Mouse (Mus musculus): ENCODE measurements around the gene Stat3. TPM values are rescaled to one million over a fixed set of nuclear protein-coding genes. Genes with fewer than 3 reads are reported as not detected.

The Stat3 gene
- polyA plus RNA-seq, 1 experiment from 2014 or later = 60.0 TPM

- WGBS = 68% methylated on average over 12 of the region's 12 CpGs
- Histone ChIP-seq H3K27me3 (replicated peaks) (no peaks in the 10 kb centered on the region), H3K9me3 (replicated peaks) (peaks cover 4% of the 10 kb centered on the region), H3K27ac (ENCODE audit: poor library complexity, severe bottlenecking) (peak overlapping the region; percentile 2; the same call in 1 of the 2 replicates), H3K4me2 (no peak overlapping the region), H3K36me3 (peaks cover 3% of the 10 kb centered on the region), H3K9ac (no peak overlapping the region), H3K4me1 (replicated peaks) (peaks cover 20% of the 10 kb centered on the region), H3K4me3 (no peak overlapping the region)
- no peak for ATAC-seq (ENCODE audit: insufficient number of reproducible peaks, low FRiP score)
Measured at GRCm38 (mm10) chr11:100840866-100841265, 98.5 kb downstream of the Stat3 start.

DNA sequence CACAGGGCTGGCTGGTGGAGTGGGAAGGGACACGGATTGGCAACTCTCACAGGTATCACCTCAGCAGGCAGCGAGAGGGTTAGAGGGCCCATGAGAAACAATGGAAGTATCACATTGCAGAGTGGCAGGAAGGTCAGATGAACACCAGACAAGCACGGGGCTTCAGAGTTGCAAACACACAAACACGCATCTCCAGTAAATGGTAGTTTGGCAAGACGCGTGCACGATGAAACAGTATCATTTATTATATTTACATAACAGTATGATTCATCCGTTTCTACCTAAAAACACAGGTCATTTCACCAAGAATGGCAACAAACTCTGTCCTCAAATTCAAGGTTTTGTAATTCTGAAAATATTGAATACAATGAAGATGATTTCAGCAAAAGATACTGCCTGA, 99.8 kb downstream of the Stat3 start:
- Histone ChIP-seq H3K27me3 (replicated peaks) (no peaks in the 10 kb centered on the region), H3K9me3 (replicated peaks) (peaks cover 4% of the 10 kb centered on the region), H3K36me3 (peaks cover 3% of the 10 kb centered on the region), H3K4me3 (no peak overlapping the region), H3K27ac (ENCODE audit: poor library complexity, severe bottlenecking) (peak overlapping the region; percentile 47; the same call in 1 of the 2 replicates), H3K4me2 (no peak overlapping the region), H3K4me1 (replicated peaks) (peaks cover 16% of the 10 kb centered on the region; the same call in 1 of the 2 replicates), H3K9ac (0 out of 2 replicates have a peak overlapping the region, but pooled peaks have one; percentile 56)
- 65% methylated on average over 8 of the region's 8 CpGs for WGBS
- ATAC-seq (ENCODE audit: insufficient number of reproducible peaks, low FRiP score) = no peak; the same call in 1 of the 2 replicates

GRCm38 (mm10) chr11:100838894-100839293, 100.4 kb downstream of the Stat3 start:
- no peak for ATAC-seq (ENCODE audit: insufficient number of reproducible peaks, low FRiP score)
- Histone ChIP-seq H3K4me3 (no peak overlapping the region), H3K27me3 (replicated peaks) (no peaks in the 10 kb centered on the region), H3K27ac (ENCODE audit: poor library complexity, severe bottlenecking) (no peak overlapping the region), H3K9me3 (replicated peaks) (peaks cover 4% of the 10 kb centered on the region), H3K36me3 (peaks cover 3% of the 10 kb centered on the region), H3K4me2 (no peak overlapping the region), H3K9ac (no peak overlapping the region), H3K4me1 (replicated peaks) (peaks cover 16% of the 10 kb centered on the region; the same call in 1 of the 2 replicates)
- WGBS = 88% methylated on average over 9 of the region's 9 CpGs

- ATAC-seq (ENCODE audit: insufficient number of reproducible peaks, low FRiP score) = no peak
- Histone ChIP-seq H3K27me3 (replicated peaks) (no peaks in the 10 kb centered on the region), H3K4me1 (replicated peaks) (peaks cover 22% of the 10 kb centered on the region), H3K27ac (ENCODE audit: poor library complexity, severe bottlenecking) (no peak overlapping the region), H3K9ac (no peak overlapping the region), H3K36me3 (no peaks in the 10 kb centered on the region; the same call in 1 of the 2 replicates), H3K9me3 (replicated peaks) (peaks cover 4% of the 10 kb centered on the region), H3K4me3 (no peak overlapping the region), H3K4me2 (no peak overlapping the region)
- 82% methylated on average over 9 of the region's 9 CpGs for WGBS
Measured at GRCm38 (mm10) chr11:100836923-100837702, 102.2 kb downstream of the Stat3 start.

Other genes starting within 250 kb of the Stat3 start
- gene Zfp385c, start 247.1 kb downstream of the Stat3 start, polyA plus RNA-seq (2016; fragmentation: Nextera tagmentation; extraction: Ambion mirVana) = 0.41 TPM in 1 of 2 replicates, not detected in the other
- 0.74 and 0.90 TPM in 2 replicates for gene Dhx58, start 235.3 kb downstream of the Stat3 start, polyA plus RNA-seq (2016; fragmentation: Nextera tagmentation; extraction: Ambion mirVana)
- gene Kat2a, start 227.1 kb downstream of the Stat3 start, polyA plus RNA-seq (2016; fragmentation: Nextera tagmentation; extraction: Ambion mirVana) = 45.4 and 49.0 TPM in 2 replicates
- gene Hspb9, start 225.7 kb downstream of the Stat3 start, polyA plus RNA-seq (2016; fragmentation: Nextera tagmentation; extraction: Ambion mirVana) = 0.27 TPM in 1 of 2 replicates, not detected in the other
- gene Rab5c, start 201.3 kb downstream of the Stat3 start, polyA plus RNA-seq (2016; fragmentation: Nextera tagmentation; extraction: Ambion mirVana) = 10.5 and 11.4 TPM in 2 replicates
- gene Kcnh4, start 179.6 kb downstream of the Stat3 start, polyA plus RNA-seq (2016; fragmentation: Nextera tagmentation; extraction: Ambion mirVana) = not detected in 2 replicates
- gene Hcrt, start 176.6 kb downstream of the Stat3 start, polyA plus RNA-seq (2016; fragmentation: Nextera tagmentation; extraction: Ambion mirVana) = not detected in 2 replicates
- gene Ghdc, start 168.6 kb downstream of the Stat3 start, polyA plus RNA-seq (2016; fragmentation: Nextera tagmentation; extraction: Ambion mirVana) = 6.5 and 7.0 TPM in 2 replicates
- gene Stat5b, start 88.8 kb downstream of the Stat3 start, polyA plus RNA-seq (2016; fragmentation: Nextera tagmentation; extraction: Ambion mirVana) = 35.0 and 35.3 TPM in 2 replicates
- 6.6 and 8.3 TPM in 2 replicates for gene Stat5a, start 80.2 kb downstream of the Stat3 start, polyA plus RNA-seq (2016; fragmentation: Nextera tagmentation; extraction: Ambion mirVana)
- 342 and 348 TPM in 2 replicates for gene Cavin1, start 31.3 kb upstream of the Stat3 start, polyA plus RNA-seq (2016; fragmentation: Nextera tagmentation; extraction: Ambion mirVana)
- gene Atp6v0a1, start 69.9 kb upstream of the Stat3 start, polyA plus RNA-seq (2016; fragmentation: Nextera tagmentation; extraction: Ambion mirVana) = 70.0 and 71.4 TPM in 2 replicates
- 17.5 and 18.1 TPM in 2 replicates for gene Naglu, start 130.5 kb upstream of the Stat3 start, polyA plus RNA-seq (2016; fragmentation: Nextera tagmentation; extraction: Ambion mirVana)
- gene Hsd17b1, start 138.9 kb upstream of the Stat3 start, polyA plus RNA-seq (2016; fragmentation: Nextera tagmentation; extraction: Ambion mirVana) = not detected in 2 replicates
- gene Coasy, start 143.0 kb upstream of the Stat3 start, polyA plus RNA-seq (2016; fragmentation: Nextera tagmentation; extraction: Ambion mirVana) = 27.2 and 30.4 TPM in 2 replicates
- 36.2 and 37.3 TPM in 2 replicates for gene Mlx, start 147.7 kb upstream of the Stat3 start, polyA plus RNA-seq (2016; fragmentation: Nextera tagmentation; extraction: Ambion mirVana)
- gene Psmc3ip, start 155.9 kb upstream of the Stat3 start, polyA plus RNA-seq (2016; fragmentation: Nextera tagmentation; extraction: Ambion mirVana) = 20.8 and 21.3 TPM in 2 replicates
- gene Retreg3, start 180.4 kb upstream of the Stat3 start, polyA plus RNA-seq (2016; fragmentation: Nextera tagmentation; extraction: Ambion mirVana) = 15.2 and 15.9 TPM in 2 replicates
- gene Tubg1, start 180.4 kb upstream of the Stat3 start, polyA plus RNA-seq (2016; fragmentation: Nextera tagmentation; extraction: Ambion mirVana) = 77.3 and 78.8 TPM in 2 replicates
- gene Tubg2, start 216.4 kb upstream of the Stat3 start, polyA plus RNA-seq (2016; fragmentation: Nextera tagmentation; extraction: Ambion mirVana) = 3.3 and 3.6 TPM in 2 replicates
- 0.37 and 0.71 TPM in 2 replicates for gene Cntnap1, start 231.0 kb upstream of the Stat3 start, polyA plus RNA-seq (2016; fragmentation: Nextera tagmentation; extraction: Ambion mirVana)
- gene Plekhh3, start 231.8 kb upstream of the Stat3 start, polyA plus RNA-seq (2016; fragmentation: Nextera tagmentation; extraction: Ambion mirVana) = 10.4 and 10.6 TPM in 2 replicates
- 0.15 and 0.36 TPM in 2 replicates for gene Ccr10, start 235.9 kb upstream of the Stat3 start, polyA plus RNA-seq (2016; fragmentation: Nextera tagmentation; extraction: Ambion mirVana)

Measured in heart, embryonic 12.5 days (tissue).